Mouse (Mus musculus): ENCODE data around the gene Gpr107.

GRCm38 (mm10) chr2:31127219-31127618 lies 24.9 kb upstream of the Gpr107 start:
- TF ChIP-seq MAZ (IDR thresholded peaks at IDR 0.05; ENCODE audit: low read depth, low read length) (no peak), ZC3H11A (IDR thresholded peaks at IDR 0.05; ENCODE audit: low read depth, low read length) (no peak), CTCF (IDR thresholded peaks at IDR 0.05 in 2 of 3, conservative IDR thresholded peaks at IDR 0.05 in 1 of 3; ENCODE audit: control insufficient read depth in 1 of 3, insufficient read depth in 1 of 3, low read depth in 2 of 3, low read length in 3 of 3, poor library complexity in 1 of 3, severe bottlenecking in 1 of 3) (no peak)
